Mouse (Mus musculus) testis, adult 2 months (tissue): ENCODE data around the gene Pik3r1.

ENCODE experiments used
- CTCF ChIP-seq: fragments of 200-500 bp; IDR thresholded peaks from 2 replicates; pipeline ENCODE4 v1.5.1; 2012; ENCODE audit warnings: low read depth, mild to moderate bottlenecking, inconsistent platforms, low read length, moderate library complexity; ENCODE audit not compliant: control insufficient read depth, insufficient read depth, insufficient replicate concordance
- POLR2A ChIP-seq: fragments of 200-500 bp; IDR thresholded peaks from 2 replicates; pipeline ENCODE4 v1.6.1; 2012; ENCODE audit warnings: low read depth, mild to moderate bottlenecking, inconsistent platforms, low read length, moderate library complexity; ENCODE audit not compliant: control insufficient read depth

GRCm38 (mm10) chr13:101633620-101634019, 134.4 kb downstream of the Pik3r1 start:
- TF ChIP-seq POLR2A = no peak
- no peak for TF ChIP-seq CTCF
